Mouse (Mus musculus): ENCODE measurements at regions not wholly inside any gene's neighbourhood (a gene's known extent, or its start where the extent isn't known, plus 50 kb on each side); places are given as distances from the start of the nearest gene placed in this dataset.

DNA sequence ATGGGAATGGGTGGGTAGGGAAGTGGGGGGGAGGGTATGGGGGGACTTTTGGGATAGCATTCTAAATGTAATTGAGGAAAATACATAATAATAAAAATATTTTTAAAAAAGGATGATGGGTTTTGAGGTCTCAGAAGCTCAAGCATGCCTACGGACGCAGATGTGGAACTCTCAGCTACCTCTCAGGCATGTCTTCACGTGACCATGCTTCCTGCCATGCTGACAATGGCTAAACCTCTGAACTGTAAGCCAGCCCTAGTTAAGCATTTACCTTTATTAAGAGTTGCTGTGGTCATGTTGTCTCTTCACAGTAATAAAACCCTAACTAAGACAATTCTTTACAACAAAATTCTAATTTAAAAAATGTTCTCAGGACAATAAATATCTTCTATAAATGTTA, 80.0 kb downstream of the Tex36 start:
- no peak for DNase-seq

DNA sequence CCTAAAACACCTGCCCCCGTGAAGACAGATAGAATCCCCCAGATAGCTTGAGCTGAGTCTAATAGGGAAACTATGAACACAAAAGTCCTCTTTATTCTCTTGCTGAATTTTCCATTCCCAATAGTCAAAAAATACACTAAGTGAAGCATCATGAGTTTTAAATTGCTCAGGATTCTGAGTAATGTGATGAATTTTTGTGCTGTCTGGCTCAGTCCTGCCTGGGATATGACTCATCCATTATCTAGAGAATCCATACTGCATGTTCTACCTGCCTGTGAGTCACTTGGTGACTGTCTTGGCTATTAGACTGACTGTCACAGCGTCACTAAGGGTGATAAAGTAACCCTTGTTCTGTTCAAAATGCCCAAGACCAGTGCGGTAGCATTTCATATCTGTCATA, 83.0 kb downstream of the Tex36 start:
- no peak for DNase-seq

DNA sequence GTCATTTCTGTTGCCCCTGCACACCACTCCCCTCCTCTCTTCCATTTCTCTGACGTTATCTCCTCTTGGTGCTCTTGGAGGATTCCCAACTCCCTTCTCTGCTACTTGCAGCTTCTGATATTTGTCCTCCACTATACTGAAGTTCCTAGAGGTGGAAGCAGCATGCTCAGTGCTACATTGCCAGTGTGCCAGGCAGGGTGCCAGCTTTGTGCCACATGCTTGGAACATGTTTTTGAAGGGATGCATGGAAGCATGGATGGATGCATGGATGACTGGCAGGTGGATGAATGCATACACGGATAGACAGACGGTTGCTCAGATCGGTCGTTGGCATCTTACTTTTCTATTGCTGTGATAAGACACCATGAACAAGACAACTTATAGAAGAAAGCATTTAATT, 84.4 kb downstream of the Tex36 start:
- no peak for DNase-seq

DNA sequence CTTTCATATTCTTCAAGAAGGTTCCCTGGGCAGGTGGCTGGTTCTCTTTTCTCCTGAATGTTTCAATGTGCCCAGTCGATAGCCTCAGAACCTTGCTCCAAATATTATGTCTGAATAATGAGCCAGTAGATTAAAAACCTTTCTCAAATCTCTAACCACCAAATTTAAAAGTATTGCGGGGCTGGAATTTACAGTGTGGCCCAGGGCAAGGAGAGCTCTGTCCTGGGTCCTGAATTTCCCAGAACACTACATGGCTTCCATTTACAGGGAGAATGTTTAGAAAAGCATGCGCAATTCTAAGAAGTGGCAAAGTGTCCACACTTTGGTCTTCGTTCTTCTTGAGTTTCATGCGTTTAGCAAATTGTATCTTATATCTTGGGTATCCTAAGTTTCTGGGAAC, 91.0 kb downstream of the Tex36 start:
- no peak for DNase-seq

DNA sequence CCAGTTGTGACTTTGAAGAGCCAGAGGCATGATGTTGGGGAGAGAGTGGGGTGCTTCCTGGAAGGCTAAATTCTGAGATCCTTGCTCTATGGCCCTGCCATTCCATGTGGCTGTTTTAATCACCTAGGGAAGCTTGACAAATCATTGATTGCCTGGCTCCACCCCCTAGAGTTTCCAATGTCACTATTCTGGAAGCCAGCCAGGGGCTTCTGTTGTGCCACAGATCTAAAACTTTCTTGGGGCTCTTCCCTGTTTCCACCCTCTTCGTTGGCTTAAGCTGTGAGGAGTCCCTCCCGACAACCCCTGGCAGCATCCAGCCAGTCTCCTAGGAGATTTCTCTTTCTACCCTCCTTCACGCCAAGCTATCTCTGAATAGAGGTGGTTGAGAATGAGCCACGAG, 92.5 kb downstream of the Tex36 start:
- no peak for DNase-seq

DNA sequence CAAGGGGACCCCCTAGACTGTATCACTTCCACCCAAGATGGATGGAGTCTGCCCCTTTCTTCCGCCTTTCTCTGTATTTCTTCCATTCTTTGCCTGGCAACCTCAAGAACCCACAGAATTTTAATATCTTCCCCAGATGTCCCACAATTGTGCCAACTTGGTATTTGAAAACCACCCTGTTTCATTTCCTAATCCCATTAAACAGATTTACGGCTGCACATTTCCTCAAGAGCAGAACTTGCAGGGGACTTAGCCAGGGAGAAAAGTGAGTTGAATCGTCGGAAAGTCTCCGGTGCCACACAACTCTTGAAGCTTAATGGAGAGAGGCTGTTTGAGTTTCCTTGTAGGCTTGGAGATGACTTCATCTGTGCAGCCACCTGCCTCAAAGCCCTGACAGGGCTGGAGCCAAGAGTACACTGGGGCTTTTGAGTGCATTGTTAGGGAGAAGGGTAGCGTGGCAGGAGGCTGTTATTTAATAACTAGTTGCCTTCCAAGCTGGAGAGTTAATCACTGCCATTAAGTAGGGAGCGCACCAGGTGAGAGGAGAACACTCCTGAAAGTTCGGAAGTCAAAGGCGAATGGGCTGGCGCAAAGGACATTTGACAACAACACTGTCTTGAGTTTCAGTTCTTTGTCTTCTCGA, 93.5 kb downstream of the Tex36 start:
- no peak for DNase-seq

DNA sequence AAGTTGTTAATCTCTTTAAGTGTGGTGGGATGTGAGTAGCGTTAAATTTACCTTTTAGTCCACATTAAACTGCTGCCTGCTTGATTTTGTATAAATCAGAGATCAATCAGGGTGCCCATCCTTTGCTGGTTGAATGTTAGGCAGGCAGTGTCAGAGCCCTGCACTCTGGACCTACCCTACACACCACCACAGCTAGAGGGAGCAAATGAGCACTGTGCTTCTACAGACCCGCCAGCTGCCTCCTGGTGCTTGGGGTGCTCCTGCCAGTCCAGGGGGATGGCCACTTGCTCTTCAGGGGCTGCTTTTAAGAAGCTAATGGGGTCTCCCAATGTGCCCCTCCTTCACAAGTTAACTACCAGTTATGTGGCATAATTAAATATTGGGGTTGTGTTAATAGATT, 96.3 kb downstream of the Tex36 start:
- peak; percentile 13 for DNase-seq

DNA sequence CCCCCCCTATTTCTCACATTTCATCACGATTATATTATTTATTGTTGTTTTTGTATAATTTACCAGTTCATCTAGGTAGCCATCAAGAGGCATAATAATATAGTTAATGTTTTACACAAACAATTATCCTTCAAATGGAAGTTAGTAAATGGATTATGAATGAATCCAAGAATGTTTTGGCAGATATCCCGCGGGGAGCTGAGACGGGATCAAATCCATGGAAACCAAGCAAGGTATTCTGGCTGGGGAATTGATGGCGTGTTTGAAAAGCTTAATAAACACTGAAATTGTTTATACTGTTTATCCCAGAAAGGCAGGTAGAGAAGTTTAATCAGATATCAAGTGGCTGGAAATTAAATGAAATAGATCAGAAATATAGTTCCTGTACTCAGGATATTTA, 98.0 kb downstream of the Tex36 start:
- no peak for DNase-seq

DNA sequence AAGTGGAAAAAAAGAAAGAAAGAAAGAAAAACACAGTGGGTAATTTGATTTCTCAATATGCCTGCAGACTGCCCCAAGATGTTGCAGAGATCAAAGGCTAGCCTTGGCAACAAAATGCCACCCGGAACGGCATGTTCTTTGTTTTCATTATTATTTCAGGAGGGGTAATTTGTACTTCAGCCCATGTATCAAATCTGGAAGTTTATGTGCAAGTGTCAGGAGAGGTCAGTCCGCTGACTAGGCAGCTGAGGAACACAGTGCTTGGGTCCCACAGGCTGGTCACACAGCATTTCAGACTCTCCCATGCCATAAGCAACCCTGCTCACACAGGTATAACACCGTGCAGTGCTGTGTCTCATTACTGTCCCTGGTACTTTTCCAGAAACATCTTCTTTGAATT, 99.2 kb downstream of the Tex36 start:
- no peak for DNase-seq

DNA sequence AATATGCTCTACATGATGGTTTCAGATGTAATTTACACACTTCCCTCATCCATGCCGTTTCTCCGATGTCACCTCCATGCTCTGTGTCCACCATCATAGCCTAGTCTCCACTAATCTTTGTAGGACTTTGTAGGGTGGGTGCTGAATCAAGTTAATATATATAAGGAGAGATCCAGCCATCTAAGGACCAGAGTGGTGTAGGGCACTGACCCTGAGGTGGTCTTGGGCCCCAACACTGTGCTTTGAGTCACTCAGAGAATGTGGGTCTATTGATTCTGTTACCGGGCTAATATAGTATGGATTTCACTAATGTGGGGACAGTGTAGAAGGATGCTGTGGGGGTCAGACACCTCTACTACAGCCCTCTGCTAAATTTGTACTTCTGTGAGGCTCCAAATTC, 104.4 kb downstream of the Tex36 start:
- no peak for DNase-seq

DNA sequence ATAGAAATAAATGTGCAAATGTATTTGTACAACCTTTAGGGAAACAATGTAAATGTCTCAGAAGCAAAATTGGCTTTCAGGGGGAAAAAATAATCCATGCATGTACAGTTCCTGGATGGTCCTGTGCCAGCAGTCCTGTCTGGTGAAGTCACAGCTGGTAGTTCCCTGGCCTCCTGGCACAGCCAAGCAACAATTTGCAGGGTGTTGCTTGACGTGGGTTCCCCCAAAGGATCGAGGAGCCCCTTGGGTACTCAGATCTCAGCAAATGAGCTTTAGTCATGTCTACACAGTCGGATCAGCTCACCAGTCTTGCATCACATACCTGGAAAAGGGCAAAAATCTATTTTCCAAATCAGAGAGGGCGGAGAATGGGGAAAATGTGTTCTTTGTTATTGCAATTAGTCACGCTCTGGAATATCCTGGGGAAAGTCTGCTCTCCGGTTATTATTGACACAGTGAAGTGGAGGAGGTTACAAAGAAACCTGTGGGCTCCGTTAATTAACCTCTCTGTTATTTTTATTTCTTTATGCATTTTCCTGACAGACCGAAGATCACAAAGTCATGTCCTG, 106.9 kb downstream of the Tex36 start:
- DNase-seq, result no peak

DNA sequence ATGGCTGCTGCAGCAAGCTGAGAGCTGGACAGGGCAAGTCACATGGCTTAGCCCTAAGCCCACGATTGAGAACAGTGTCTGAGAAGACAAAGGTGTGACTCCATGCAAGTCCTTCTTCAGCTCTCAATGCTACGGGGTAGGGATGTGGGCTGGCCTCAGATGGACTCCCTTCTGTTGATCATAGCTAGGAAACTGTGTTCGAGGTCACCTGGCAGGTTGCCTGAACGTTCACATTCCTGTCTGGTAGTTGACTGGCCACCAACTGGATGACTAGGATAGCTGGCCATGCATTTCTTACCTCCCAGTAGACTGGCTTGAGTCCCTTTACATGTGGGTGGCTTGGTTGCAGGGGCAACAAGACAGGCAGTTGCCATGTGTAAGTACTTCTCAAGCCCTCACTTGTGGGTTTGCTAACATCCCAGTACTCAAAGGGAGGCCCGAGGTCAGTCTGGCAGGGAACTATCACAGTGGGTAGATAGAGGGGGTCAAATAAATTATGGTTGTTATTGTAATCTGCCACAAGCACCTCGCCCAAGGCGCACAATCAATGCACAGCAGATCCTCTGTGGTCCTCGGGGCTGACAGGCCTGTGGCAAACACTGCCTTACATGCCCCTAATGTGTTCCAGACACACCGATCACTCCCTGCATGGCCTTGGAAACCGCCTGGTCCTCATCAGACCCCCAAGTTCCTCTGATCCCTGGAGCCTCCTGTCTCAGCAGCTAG, 107.5 kb downstream of the Tex36 start:
- DNase-seq, result no peak

DNA sequence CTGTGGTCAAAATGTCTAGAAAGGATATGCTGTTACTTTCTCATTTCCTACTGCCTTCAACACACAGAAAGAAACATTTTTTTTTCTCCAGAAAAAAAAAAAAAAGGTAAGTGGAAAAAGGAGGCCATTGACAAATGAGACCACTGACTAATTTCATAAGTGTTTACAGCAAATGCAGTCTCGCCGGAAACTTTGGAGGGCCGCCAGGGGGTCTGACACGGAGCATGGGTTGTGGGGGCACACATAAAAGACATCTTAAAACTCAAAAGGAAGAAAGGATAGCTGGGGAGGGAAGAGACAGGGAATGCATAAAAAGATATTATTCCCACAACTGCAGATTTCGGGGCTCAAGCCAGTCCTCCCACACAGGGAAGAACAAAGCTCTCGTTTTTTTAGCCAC, 109.3 kb downstream of the Tex36 start:
- DNase-seq, result no peak

DNA sequence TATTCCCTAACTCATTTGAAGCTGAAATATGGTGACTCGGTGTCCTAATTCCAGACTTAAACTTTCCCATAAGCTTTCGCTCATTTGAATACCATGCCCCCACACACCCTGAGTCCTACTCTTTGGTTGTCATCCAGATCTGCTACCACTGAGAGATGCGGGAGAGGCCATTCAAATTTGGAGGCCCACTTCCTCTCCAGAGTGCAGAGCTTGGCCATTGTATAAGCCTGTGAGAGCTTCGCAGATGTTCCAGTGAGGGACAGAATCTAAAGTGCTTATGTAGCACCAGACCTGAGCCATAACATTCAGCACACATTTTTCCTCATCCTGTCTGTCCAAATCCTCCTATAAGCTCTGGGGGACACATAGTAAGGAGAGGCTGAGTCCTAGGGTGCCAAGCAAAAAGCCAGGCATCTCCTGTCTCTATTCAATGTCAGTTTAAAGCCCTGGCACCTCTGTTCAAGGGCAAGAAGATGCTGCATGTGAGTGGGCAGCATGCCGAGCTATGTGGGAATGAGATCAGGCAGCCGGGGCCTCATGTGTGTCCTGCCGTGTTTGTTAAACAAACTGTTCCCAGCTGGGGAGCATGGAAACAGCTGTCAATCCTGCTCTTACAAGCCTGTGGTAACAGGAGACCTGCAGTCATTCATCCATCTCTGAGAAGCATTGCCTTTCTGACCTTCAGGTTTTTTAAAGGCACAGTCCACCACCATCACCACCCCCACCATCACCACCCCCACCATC, 113.9 kb downstream of the Tex36 start:
- DNase-seq, result no peak

DNA sequence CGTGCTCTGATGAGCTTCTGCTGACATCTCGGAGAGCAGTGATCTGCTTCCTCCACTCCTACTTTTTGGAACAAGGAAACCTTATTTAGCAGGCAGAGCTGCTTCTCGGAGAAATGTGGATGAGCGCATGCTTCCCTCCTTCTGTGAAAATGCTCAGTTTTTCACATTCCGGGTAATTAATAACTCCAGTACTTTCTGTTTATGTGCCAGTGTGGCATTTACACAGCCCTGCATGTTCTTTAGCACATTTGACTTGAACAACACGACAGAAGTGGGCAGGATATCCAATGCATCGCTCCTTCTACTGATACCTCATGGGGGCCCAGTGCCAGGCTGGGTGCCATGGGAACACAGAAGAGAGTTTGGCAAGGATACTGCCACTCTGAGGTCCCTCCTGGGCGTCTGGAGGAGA, 117.5 kb downstream of the Tex36 start:
- no peak for DNase-seq

DNA sequence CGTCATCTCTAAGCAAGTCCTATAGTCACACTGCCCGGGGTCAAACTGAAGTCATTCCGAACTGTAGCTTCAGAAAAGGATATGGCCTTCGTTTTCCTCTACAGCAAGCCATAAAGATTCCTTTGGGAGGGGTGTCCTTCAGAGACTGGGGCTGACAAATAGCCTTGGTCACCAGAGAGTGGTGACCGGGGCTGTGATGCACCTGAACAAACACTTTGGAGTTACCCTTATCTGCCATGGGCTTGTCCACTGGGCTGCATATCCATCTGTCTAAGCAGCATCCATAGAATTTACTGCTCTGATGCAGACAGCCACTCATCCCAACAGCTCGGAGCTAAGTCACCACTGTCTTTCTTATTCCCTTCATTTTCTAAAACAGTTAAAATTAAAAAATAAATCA, 120.4 kb downstream of the Tex36 start:
- no peak for DNase-seq

DNA sequence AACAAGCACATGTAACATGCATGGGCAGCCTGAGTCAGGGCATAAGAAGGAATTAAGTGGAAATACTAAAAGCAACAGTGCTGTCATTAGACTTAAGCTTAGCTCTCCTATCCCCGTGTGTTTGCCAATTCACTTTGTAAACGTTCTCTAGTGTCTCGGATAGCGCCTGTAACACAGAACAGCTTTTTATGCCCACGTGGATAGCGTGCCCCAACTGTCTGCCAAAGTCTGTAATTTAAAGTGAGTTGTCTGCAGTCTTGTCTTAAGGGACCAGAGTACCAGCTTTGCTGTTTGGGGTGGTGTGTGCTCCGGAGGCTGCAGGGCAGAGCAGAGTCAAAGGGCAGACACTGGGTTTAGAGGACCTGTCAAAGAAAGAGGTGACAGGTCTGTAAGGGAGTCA, 122.3 kb downstream of the Tex36 start:
- DNase-seq, result no peak

DNA sequence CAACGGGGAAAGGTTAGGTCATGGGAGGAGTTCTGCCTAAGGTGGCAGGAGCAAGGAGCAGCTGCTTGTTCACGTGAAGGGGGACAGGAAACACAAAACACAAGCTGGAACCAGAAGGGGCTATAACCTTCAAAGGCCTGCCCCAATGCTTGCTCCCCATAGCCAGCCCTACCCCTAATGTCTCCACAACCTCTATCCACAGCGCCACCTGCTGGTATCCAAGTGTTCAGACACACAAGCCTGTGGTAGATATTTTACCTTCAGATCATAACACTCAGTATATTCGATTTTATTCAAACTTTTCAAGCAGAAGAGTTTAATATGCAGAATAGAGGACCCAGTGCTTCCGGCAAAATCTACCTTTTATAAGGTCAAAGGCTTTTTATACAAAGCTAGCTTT, 124.0 kb downstream of the Tex36 start:
- peak; percentile 35 for DNase-seq

DNA sequence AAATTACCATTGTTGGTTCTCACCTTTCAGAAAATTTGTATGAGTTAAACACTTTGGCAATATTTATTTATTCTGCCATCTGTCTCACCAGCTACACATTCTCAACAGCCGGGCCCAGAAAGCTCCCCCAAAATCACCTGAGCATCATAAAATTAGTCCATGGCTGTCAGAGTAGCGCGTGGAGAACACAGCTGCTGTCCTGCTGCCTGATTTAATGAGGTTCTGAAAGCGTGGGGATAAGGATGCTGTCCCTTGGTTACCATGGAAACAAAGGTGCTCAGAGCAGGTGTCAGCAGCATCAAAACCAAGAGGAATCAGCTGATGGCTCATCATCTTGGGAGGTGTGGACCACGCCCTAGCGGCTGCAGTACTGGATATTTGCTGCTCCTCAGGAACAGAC, 124.7 kb downstream of the Tex36 start:
- DNase-seq, result no peak

DNA sequence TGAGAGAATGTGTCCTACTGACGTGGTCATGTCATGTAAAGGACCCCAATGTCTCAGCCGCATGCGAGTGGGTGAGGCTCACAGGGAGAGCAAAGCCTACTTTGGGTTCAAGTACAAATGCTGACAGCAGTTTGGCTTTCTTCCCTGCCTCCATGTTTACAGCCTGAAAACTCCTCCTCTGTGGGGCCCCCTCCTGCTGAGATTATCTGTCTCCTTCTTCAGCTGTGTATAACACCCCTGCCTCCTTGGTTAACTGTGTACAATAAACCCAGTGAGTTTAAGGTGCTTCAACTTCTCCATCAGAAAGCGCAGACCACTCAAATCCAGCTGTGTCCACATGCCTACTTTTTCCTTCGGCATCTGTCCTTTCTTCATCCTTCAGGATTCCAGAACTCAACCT, 130.3 kb downstream of the Tex36 start:
- no peak for DNase-seq

DNA sequence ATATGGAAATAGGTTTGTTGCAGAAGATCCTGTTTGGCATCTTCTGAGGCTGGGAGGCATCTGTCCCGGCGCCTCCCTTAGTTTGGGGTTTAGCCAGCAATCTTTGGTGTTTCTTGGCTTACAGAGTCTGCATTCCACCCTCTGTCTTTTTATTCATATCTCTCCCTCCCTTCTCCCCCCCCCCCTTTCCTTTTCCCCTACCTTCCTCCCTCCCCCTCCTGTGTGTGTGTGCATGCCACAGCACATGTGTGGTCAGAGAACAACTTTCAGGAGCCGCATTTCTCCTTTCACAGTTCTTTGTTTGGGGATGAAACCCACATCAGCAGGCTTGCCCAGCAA, 131.4 kb downstream of the Tex36 start:
- DNase-seq, result no peak

DNA sequence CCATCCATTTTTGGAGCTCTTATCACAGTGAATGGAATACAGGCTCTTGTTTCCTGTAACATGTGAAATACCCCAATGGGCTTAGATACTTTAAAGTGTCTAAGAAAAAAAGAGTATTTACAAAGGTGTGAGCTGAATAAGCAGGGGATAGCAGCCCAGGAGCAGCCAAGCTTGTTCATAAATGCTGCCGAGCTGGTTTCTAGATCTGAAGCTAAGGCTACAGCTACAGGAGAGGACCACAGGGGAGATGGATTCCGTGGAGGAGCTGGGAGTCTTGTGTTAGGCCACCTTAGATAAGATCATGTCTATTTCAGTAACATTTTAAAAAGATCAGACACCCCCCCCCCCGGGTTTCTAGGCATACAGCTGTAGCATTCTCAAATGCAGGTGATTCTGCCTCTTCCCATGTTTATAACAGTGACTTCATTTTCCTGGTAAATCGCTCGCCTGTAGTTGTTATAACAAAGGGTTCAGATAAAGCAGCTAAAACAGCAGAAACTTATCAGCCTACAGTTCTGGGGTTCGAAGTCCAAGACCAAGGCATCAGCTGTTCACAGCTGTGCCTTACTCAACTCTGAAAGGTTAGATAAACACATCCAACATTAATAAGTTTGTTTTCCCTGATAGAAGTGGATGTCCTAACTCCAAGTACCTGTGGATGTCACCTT, 131.9 kb downstream of the Tex36 start:
- no peak for DNase-seq

DNA sequence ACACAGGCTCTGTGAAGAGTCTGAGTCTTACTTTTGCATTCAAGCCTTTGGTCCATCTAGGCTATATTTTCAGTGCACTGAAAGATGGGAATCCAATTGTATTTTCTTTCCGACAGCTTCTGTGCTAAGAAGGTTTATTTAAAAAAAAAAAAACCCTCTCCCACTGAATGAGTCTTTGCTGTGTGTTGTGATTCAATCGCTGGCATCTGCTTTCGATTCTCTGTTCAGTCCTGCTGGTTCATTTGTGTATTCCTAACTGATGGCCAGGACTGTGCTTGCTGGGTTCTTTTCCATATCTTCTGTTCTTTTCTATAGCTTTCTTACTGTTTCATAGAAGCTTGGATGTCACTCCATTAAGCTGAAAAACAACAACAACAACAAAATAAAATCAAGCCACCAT, 132.9 kb downstream of the Tex36 start:
- no peak for DNase-seq

DNA sequence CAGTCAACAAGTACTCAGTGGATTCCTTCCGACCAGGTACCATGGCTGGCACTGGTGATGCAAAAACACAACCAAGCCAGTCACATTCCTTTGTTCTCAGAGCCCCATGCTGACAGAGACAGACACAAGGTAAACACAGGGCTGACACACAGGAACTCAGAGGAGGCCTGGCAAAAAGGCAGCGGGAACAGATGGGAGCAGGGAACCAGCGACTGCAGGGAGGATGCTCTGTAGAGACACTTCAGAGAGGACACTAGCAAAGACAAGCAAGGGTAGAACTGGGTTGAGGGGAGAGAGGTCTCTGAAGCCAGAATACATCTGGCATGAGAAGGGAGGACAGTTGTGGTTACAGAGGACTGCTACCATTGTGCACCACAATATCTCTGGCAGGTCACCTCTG, 133.6 kb downstream of the Tex36 start:
- no peak for DNase-seq

Data from thymus, postnatal 4 days (tissue).